Mouse (Mus musculus): ENCODE measurements around the gene Gm8126. TPM values are rescaled to one million over a fixed set of nuclear protein-coding genes. Genes with fewer than 3 reads are reported as not detected.
"Not testable (repeated sequence)": the region's sequence is repeated elsewhere in the genome, so short reads cannot be mapped to it uniquely, and the experiment has no call there.

Gm8126 gene
- polyA plus RNA-seq, 1 experiment from 2014 or later: not detected

- not testable (repeated sequence) for H3K9me3 ChIP-seq (ENCODE audit: low read length); H3K27me3 ChIP-seq (replicated peaks; ENCODE audit: insufficient read depth, low read length); H3K4me2 ChIP-seq (replicated peaks; ENCODE audit: low read depth, low read length); H3K4me1 ChIP-seq (ENCODE audit: insufficient read depth, low read depth, low read length); ATAC-seq; H3K27ac ChIP-seq (ENCODE audit: low read length); H3K9ac ChIP-seq (replicated peaks; ENCODE audit: low read depth); DNase-seq (ENCODE audit: low spot score); H3K4me3 ChIP-seq (ENCODE audit: low read depth, low read length); H3K36me3 ChIP-seq (ENCODE audit: insufficient read depth, low read length)
- WGBS: 81% methylated on average over 1 of the region's 1 CpGs
Measured at GRCm38 (mm10) chr14:43273161-43273560, 14.7 kb downstream of the Gm8126 start.

- not testable (repeated sequence) for ATAC-seq; H3K27ac ChIP-seq (ENCODE audit: low read length); H3K4me2 ChIP-seq (replicated peaks; ENCODE audit: low read depth, low read length); H3K9ac ChIP-seq (replicated peaks; ENCODE audit: low read depth); H3K9me3 ChIP-seq (ENCODE audit: low read length); H3K4me3 ChIP-seq (ENCODE audit: low read depth, low read length); H3K36me3 ChIP-seq (ENCODE audit: insufficient read depth, low read length); DNase-seq (ENCODE audit: low spot score); H3K27me3 ChIP-seq (replicated peaks; ENCODE audit: insufficient read depth, low read length); H3K4me1 ChIP-seq (ENCODE audit: insufficient read depth, low read depth, low read length)
- 71% methylated on average over 8 of the region's 8 CpGs for whole genome bisulfite sequencing
Measured at GRCm38 (mm10) chr14:43274986-43275511, 16.6 kb downstream of the Gm8126 start, which contains the start of gene Gm9732. TSS of gene Gm9732 (plus strand) at chr14:43275036.

- H3K36me3 ChIP-seq (ENCODE audit: insufficient read depth, low read length); H3K4me3 ChIP-seq (ENCODE audit: low read depth, low read length); H3K27ac ChIP-seq (ENCODE audit: low read length); H3K4me2 ChIP-seq (replicated peaks; ENCODE audit: low read depth, low read length); DNase-seq (ENCODE audit: low spot score); H3K4me1 ChIP-seq (ENCODE audit: insufficient read depth, low read depth, low read length); ATAC-seq; H3K27me3 ChIP-seq (replicated peaks; ENCODE audit: insufficient read depth, low read length); H3K9me3 ChIP-seq (ENCODE audit: low read length); H3K9ac ChIP-seq (replicated peaks; ENCODE audit: low read depth): not testable (repeated sequence)
- WGBS: 73% methylated on average over 1 of the region's 1 CpGs
Measured at GRCm38 (mm10) chr14:43275752-43276151, 17.3 kb downstream of the Gm8126 start.

GRCm38 (mm10) chr14:43277468-43277867, 19.0 kb downstream of the Gm8126 start:
- H3K9me3 ChIP-seq (ENCODE audit: low read length); DNase-seq (ENCODE audit: low spot score); H3K27ac ChIP-seq (ENCODE audit: low read length); H3K36me3 ChIP-seq (ENCODE audit: insufficient read depth, low read length); H3K27me3 ChIP-seq (replicated peaks; ENCODE audit: insufficient read depth, low read length); H3K4me3 ChIP-seq (ENCODE audit: low read depth, low read length); ATAC-seq; H3K4me1 ChIP-seq (ENCODE audit: insufficient read depth, low read depth, low read length); H3K4me2 ChIP-seq (replicated peaks; ENCODE audit: low read depth, low read length); H3K9ac ChIP-seq (replicated peaks; ENCODE audit: low read depth): not testable (repeated sequence)
- 53% methylated on average over 2 of the region's 2 CpGs for WGBS

GRCm38 (mm10) chr14:43278146-43278545, 19.7 kb downstream of the Gm8126 start:
- H3K4me3 ChIP-seq (ENCODE audit: low read depth, low read length); H3K4me2 ChIP-seq (replicated peaks; ENCODE audit: low read depth, low read length); H3K27ac ChIP-seq (ENCODE audit: low read length); H3K36me3 ChIP-seq (ENCODE audit: insufficient read depth, low read length); ATAC-seq; H3K9me3 ChIP-seq (ENCODE audit: low read length); DNase-seq (ENCODE audit: low spot score); H3K27me3 ChIP-seq (replicated peaks; ENCODE audit: insufficient read depth, low read length); H3K9ac ChIP-seq (replicated peaks; ENCODE audit: low read depth); H3K4me1 ChIP-seq (ENCODE audit: insufficient read depth, low read depth, low read length): not testable (repeated sequence)
- WGBS: 45% methylated on average over 4 of the region's 4 CpGs

- 84% methylated on average over 3 of the region's 3 CpGs for WGBS
- H3K9ac ChIP-seq (replicated peaks; ENCODE audit: low read depth); H3K36me3 ChIP-seq (ENCODE audit: insufficient read depth, low read length); ATAC-seq; H3K27me3 ChIP-seq (replicated peaks; ENCODE audit: insufficient read depth, low read length); H3K27ac ChIP-seq (ENCODE audit: low read length); H3K4me2 ChIP-seq (replicated peaks; ENCODE audit: low read depth, low read length); H3K9me3 ChIP-seq (ENCODE audit: low read length); H3K4me1 ChIP-seq (ENCODE audit: insufficient read depth, low read depth, low read length); DNase-seq (ENCODE audit: low spot score); H3K4me3 ChIP-seq (ENCODE audit: low read depth, low read length): not testable (repeated sequence)
Measured at GRCm38 (mm10) chr14:43278681-43279080, 20.2 kb downstream of the Gm8126 start.

- H3K9me3 ChIP-seq (ENCODE audit: low read length); H3K27me3 ChIP-seq (replicated peaks; ENCODE audit: insufficient read depth, low read length); H3K36me3 ChIP-seq (ENCODE audit: insufficient read depth, low read length); DNase-seq (ENCODE audit: low spot score); H3K4me2 ChIP-seq (replicated peaks; ENCODE audit: low read depth, low read length); H3K27ac ChIP-seq (ENCODE audit: low read length); H3K4me1 ChIP-seq (ENCODE audit: insufficient read depth, low read depth, low read length); H3K4me3 ChIP-seq (ENCODE audit: low read depth, low read length); ATAC-seq; H3K9ac ChIP-seq (replicated peaks; ENCODE audit: low read depth): not testable (repeated sequence)
- WGBS: 67% methylated on average over 3 of the region's 3 CpGs
Measured at GRCm38 (mm10) chr14:43293503-43293902, 35.1 kb downstream of the Gm8126 start, which contains the start of gene Gm8127. TSS of gene Gm8127 (minus strand) at chr14:43293832.

Other genes starting within 250 kb of the Gm8126 start
- not detected in 2 replicates for gene Gm10376, start 243.0 kb upstream of the Gm8126 start, polyA plus RNA-seq (2015; fragmentation: Nextera tagmentation; extraction: Ambion mirVana)
- gene Gm8094, start 182.0 kb upstream of the Gm8126 start, polyA plus RNA-seq (2015; fragmentation: Nextera tagmentation; extraction: Ambion mirVana): not detected in 2 replicates
- not detected in 2 replicates for gene Gm8104, start 158.0 kb upstream of the Gm8126 start, polyA plus RNA-seq (2015; fragmentation: Nextera tagmentation; extraction: Ambion mirVana)
- gene Gm7233, start 78.8 kb upstream of the Gm8126 start, polyA plus RNA-seq (2015; fragmentation: Nextera tagmentation; extraction: Ambion mirVana): not detected in 2 replicates
- gene Gm8122, start 23.3 kb upstream of the Gm8126 start, polyA plus RNA-seq (2015; fragmentation: Nextera tagmentation; extraction: Ambion mirVana): not detected in 2 replicates
- not detected in 2 replicates for gene Gm9732, start 16.4 kb downstream of the Gm8126 start, polyA plus RNA-seq (2015; fragmentation: Nextera tagmentation; extraction: Ambion mirVana)
- not detected in 2 replicates for gene Gm8127, start 35.2 kb downstream of the Gm8126 start, polyA plus RNA-seq (2015; fragmentation: Nextera tagmentation; extraction: Ambion mirVana)
- gene 1700001F09Rik, start 89.2 kb downstream of the Gm8126 start, polyA plus RNA-seq (2015; fragmentation: Nextera tagmentation; extraction: Ambion mirVana): not detected in 2 replicates
- not detected in 2 replicates for gene Gm8138, start 157.7 kb downstream of the Gm8126 start, polyA plus RNA-seq (2015; fragmentation: Nextera tagmentation; extraction: Ambion mirVana)